Mouse (Mus musculus) liver, embryonic 11.5 days (tissue): ENCODE data around the gene Ugt1a2. TPM values are rescaled to one million over a fixed set of nuclear protein-coding genes. Genes with fewer than 3 reads are reported as not detected.

Experiments used
- ATAC-seq: fragments of 200-750 bp; cut with Nextera tagmentation; replicated peaks from 2 replicates; pipeline ENCODE4 v1.8.0; 2017; ENCODE audit warnings: moderate number of reproducible peaks, mild to moderate bottlenecking, moderate TSS enrichment, moderate library complexity; ENCODE audit not compliant: low FRiP score
- DNase-seq: peaks from one replicate; pipeline ENCODE4 v3.0.0-alpha.2; 2017; ENCODE audit warnings: low spot score
- H3K27ac ChIP-seq: fragments of 300-500 bp; sonication (generic); 2 replicates; pipeline ENCODE4 v1.5.1; 2014; ENCODE audit warnings: mild to moderate bottlenecking, low read depth, low read length, control low read depth
- H3K27me3 ChIP-seq: fragments of 300-500 bp; sonication (generic); replicated peaks from 2 replicates; pipeline ENCODE4 v1.6.1; 2014; ENCODE audit warnings: low read length, mixed read lengths; ENCODE audit not compliant: control insufficient read depth, insufficient read depth
- H3K36me3 ChIP-seq: fragments of 300-500 bp; sonication (generic); 2 replicates; pipeline ENCODE4 v1.6.1; 2014; ENCODE audit warnings: mild to moderate bottlenecking, low read length, moderate library complexity, mixed read lengths; ENCODE audit not compliant: control insufficient read depth, insufficient read depth
- H3K4me1 ChIP-seq: fragments of 300-500 bp; sonication (generic); replicated peaks from 2 replicates; pipeline ENCODE4 v1.6.1; 2014; ENCODE audit warnings: low read length, mixed read lengths; ENCODE audit not compliant: control insufficient read depth, insufficient read depth
- H3K4me2 ChIP-seq: fragments of 300-500 bp; sonication (generic); 2 replicates; pipeline ENCODE4 v1.6.1; 2014; ENCODE audit warnings: mild to moderate bottlenecking, control low read depth, moderate library complexity
- H3K4me3 ChIP-seq: fragments of 300-500 bp; sonication (generic); 2 replicates; pipeline ENCODE4 v1.5.1; 2014; ENCODE audit warnings: low read depth, low read length, control low read depth
- H3K9ac ChIP-seq: fragments of 300-500 bp; sonication (generic); 2 replicates; pipeline ENCODE4 v1.6.1; 2014; ENCODE audit warnings: low read depth, low read length, control low read depth
- H3K9me3 ChIP-seq: fragments of 300-500 bp; sonication (generic); 2 replicates; pipeline ENCODE4 v1.6.1; 2016; ENCODE audit warnings: low read length, inconsistent platforms, mixed read lengths; ENCODE audit not compliant: control insufficient read depth
- WGBS: fragments of 180-500 bp; shearing (Covaris S2); extraction: QIAGEN DNeasy Blood & Tissue Kit; methylation state at CpG from one replicate; pipeline ENCODE4 v1.1.7; 2014; 5-methylcytosine and 5-hydroxymethylcytosine counted together
- polyA plus RNA-seq: library from polyadenylated mRNA; unstranded; fragments of >200 nt; fragmentation: Nextera tagmentation; extraction: Ambion mirVana; gene quantifications from 2 replicates; pipeline ENCODE4 v1.2.1, GENCODE M21; 2014

Gene Ugt1a2
- polyA plus RNA-seq, 1 experiment from 2014 or later: not detected

DNA sequence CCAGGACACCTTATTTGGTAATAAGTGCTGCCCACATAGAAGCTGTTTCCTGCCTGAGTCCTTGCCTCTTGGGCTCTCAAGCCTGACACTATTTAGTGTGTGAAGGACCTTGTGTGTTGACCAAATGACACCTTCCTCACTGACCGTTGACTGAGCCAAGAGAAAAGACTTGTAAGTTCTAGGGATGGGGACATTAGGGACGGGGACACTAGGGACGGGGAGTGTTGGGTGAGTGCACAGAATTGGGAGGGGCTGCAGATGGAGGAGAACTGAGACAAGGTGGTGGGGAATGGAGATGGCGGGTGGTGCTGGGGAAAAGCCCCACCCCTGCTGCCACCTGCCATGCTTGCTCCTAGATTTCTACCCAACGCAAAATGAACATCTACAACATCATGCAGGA is 29.6 kb downstream of the Ugt1a2 start:
- Histone ChIP-seq H3K27me3 (no peaks in the 10 kb centered on the region), H3K9me3 (peaks cover 93% of the 10 kb centered on the region), H3K4me3 (no peak overlapping the region), H3K36me3 (no peaks in the 10 kb centered on the region), H3K9ac (no peak overlapping the region), H3K4me1 (no peaks in the 10 kb centered on the region), H3K27ac (no peak overlapping the region), H3K4me2 (no peak overlapping the region)
- ATAC-seq (no peak), DNase-seq (no peak)
- 73% methylated on average over 5 of the region's 5 CpGs for whole genome bisulfite sequencing

DNA sequence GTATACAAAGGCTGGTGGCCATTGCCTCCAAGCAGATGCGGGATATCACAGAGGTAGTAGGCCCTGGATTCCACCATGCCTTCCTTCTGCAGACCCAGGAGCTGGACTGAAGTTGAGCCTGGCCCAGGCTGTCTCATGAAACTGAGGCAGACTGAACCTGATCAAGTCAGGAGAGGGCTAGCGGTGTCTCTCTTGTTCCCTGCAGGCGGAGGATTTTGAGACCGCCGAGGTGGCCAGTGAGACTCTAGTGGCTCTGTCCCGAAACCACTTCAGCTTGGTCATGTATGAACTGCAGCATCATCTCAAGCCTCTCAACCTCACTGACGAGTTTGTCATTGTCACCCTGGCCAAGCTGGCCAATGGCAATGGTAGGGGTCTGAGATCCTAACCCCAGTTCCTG is 30.0 kb downstream of the Ugt1a2 start:
- H3K9me3 ChIP-seq: peaks cover 95% of the 10 kb centered on the region
- H3K9ac ChIP-seq: no peak overlapping the region
- H3K36me3 ChIP-seq: no peaks in the 10 kb centered on the region
- no peak overlapping the region for H3K4me3 ChIP-seq
- H3K4me2 ChIP-seq: no peak overlapping the region
- 68% methylated on average over 7 of the region's 7 CpGs for WGBS
- ATAC-seq: no peak
- no peaks in the 10 kb centered on the region for H3K27me3 ChIP-seq
- no peaks in the 10 kb centered on the region for H3K4me1 ChIP-seq
- no peak overlapping the region for H3K27ac ChIP-seq
- no peak for DNase-seq

DNA sequence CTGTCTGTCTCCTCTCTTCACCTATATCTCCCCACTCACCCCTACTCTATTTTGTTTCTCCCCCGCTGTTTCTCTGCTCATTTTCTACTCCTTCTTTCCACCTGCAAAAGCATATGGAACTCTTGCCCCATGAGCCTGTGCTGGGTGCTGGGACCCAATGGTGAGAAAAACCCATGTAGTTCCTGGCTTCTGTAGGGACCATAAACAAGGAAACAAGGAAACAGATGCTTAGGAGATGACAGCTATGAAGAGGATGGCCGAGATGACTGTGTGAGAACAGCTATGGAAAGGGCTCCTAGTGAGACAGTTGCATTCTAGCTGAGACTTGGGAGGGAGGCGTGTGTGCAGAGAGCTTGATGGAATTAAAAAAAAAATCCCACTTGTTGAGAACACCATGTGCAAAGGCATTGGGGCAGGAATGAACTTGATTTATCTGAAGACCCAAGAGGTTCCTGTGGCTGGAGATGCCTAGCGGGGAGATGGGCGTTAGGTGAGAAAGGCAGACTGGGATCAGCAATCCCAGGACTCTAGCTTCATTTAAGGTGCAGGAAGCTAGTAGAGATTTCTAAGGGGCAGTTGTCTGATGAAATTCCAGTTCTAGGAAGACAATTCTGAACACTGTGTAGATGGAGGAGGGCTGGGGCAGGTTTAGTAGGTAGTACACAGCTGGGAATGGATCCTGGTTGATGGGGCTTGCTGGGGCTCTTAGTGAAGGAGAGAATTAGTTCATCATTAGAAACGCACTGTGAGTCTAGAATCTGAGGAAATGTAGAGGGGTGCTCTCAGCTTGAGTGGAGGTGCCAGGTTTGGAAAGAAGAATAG is 30.8 kb downstream of the Ugt1a2 start:
- no peak overlapping the region for H3K27ac ChIP-seq
- H3K9me3 ChIP-seq: peaks cover 95% of the 10 kb centered on the region
- H3K4me2 ChIP-seq: no peak overlapping the region
- ATAC-seq: no peak
- no peak overlapping the region for H3K4me3 ChIP-seq
- H3K27me3 ChIP-seq: no peaks in the 10 kb centered on the region
- no peak for DNase-seq
- no peaks in the 10 kb centered on the region for H3K36me3 ChIP-seq
- H3K9ac ChIP-seq: no peak overlapping the region
- no peaks in the 10 kb centered on the region for H3K4me1 ChIP-seq
- WGBS: 67% methylated on average over 6 of the region's 6 CpGs

DNA sequence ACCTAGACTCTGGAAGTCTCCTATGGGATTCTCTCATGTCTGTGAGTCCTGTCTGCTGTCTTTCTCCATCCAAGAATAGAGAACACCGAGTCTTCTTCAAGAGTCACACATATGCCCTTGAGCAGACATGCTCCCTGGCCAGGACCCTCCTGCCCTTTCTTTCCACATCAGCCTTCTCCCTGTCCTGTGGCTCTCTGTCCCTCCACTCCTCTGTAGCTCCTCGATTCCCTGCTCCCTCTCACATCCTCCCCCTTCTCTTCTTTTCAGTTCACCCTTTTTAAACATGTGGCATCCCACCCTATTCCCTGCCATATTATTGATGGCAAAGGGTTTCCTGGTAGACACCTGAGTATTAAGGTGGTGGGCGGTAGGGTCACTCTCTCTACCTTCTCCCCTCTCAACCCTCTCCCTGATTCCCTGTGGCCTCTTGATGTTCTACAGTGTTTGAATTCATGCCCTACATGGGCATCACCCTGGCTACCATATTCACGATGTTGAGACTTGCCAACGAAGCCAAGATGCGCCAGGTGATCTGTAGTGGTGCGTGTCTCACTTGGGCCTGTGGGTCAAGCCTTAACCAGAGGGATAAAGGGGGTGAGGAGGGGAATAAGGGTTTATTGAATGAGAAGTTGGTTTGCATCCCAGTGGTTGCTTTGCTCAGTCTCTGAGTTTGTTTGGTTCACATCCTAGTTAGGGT is 31.6 kb downstream of the Ugt1a2 start:
- 61% methylated on average over 7 of the region's 7 CpGs for WGBS
- Histone ChIP-seq H3K9me3 (peaks cover 92% of the 10 kb centered on the region), H3K36me3 (no peaks in the 10 kb centered on the region), H3K4me1 (no peaks in the 10 kb centered on the region), H3K27ac (no peak overlapping the region), H3K4me2 (no peak overlapping the region), H3K27me3 (no peaks in the 10 kb centered on the region), H3K9ac (no peak overlapping the region), H3K4me3 (no peak overlapping the region)
- no peak for ATAC-seq
- no peak for DNase-seq

DNA sequence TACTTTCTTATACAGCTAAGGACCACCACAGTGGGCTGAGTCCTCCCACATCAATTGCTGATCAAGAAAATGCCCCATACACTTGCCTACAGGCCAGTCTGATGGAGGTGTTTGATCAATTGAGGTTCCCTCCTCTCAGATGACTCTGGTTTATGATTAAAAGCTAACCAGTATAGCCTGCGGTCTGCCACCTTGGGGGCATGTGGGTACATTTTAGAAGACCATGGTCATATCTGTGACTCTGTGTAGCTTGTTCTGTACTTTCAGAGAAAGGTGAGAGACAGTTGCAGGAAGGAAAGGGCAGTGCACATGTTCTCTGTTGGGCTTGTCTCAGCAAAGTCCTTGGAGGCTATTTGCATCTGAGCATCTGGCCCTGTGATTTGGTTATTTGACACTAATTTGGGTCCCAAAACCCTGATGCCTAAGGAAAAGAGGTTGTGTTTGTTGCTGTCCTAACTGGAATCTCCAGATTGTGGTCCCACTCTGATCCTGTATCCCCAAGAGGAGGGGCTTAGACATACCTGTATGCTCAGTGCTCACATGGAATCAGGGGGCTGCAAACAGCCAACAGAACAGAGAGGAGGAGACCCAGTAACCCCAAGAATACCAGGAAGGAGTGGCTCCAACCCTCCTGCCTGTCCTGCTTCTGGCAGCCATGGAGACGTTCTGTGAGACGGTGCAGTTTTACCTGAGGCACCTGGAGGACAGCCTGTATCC is 32.4 kb downstream of the Ugt1a2 start:
- peaks cover 94% of the 10 kb centered on the region for H3K9me3 ChIP-seq
- H3K27ac ChIP-seq: no peak overlapping the region
- no peak overlapping the region for H3K4me2 ChIP-seq
- DNase-seq (no peak), ATAC-seq (no peak)
- no peak overlapping the region for H3K9ac ChIP-seq
- H3K4me3 ChIP-seq: no peak overlapping the region
- H3K36me3 ChIP-seq: no peaks in the 10 kb centered on the region
- WGBS: 48% methylated on average over 3 of the region's 3 CpGs
- no peaks in the 10 kb centered on the region for H3K27me3 ChIP-seq
- no peaks in the 10 kb centered on the region for H3K4me1 ChIP-seq

DNA sequence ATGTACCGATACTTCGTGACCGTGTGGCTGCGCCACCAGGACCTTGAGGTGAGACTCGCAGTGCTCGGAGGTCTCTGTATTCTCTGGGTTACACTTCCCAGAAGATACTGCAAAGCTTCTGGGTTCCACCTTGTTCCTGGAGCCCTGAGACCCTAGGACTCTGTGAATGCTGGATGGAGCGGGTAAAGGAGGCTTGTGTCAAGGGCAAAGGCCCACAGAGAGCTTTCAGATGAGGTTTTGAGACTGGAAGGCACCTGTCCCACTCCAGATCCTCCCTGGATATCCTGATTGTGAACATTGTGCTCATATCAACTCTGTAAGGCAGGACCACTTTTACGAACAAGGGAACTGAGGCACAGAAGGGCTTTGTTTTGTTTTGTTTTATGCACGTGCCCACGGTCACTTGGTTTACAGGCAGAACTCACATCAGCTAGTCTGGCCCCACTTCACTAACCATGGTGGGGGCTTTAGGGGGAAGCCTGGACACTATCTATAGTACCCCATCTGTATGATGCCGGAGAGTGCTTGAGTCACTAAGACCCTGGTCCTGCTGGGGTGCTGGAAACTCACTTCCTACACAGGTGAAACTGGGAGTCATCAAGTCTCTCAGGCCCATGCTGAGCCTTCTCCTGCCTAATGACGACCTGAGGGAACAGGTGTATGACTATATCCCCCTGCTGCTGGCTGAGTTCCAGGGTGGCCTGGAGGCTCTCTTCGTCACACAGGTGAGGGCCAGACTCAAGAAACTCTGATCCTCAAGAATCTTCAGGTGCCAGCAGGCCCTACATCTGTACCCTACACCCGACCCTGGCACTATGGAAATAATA is 33.2 kb downstream of the Ugt1a2 start:
- Histone ChIP-seq H3K27ac (no peak overlapping the region), H3K4me3 (no peak overlapping the region), H3K9ac (no peak overlapping the region), H3K4me2 (no peak overlapping the region), H3K27me3 (no peaks in the 10 kb centered on the region), H3K9me3 (peaks cover 94% of the 10 kb centered on the region), H3K36me3 (no peaks in the 10 kb centered on the region), H3K4me1 (no peaks in the 10 kb centered on the region)
- ATAC-seq: no peak
- no peak for DNase-seq
- WGBS: 65% methylated on average over 14 of the region's 14 CpGs

DNA sequence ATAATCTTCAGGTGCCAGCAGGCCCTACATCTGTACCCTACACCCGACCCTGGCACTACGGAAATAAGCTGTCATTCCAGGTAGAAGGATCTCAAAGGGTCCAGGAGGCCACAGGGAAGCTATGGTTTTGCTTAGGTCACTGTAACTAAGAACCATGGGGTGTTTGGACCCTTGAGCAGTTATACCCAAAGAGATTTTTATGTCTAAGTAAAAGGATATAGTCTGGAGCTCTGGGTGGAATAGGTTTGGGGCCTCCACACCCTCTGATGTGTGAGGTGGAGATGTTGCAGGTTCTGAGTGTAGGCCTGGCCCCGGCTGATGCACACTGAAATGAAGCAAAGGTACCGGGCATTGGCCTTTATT is 33.8 kb downstream of the Ugt1a2 start:
- 60% methylated on average over 4 of the region's 4 CpGs for WGBS
- Histone ChIP-seq H3K9me3 (peaks cover 94% of the 10 kb centered on the region), H3K9ac (no peak overlapping the region), H3K27ac (no peak overlapping the region), H3K4me1 (no peaks in the 10 kb centered on the region), H3K4me2 (no peak overlapping the region), H3K4me3 (no peak overlapping the region), H3K27me3 (no peaks in the 10 kb centered on the region), H3K36me3 (no peaks in the 10 kb centered on the region)
- no peak for ATAC-seq
- DNase-seq: no peak

DNA sequence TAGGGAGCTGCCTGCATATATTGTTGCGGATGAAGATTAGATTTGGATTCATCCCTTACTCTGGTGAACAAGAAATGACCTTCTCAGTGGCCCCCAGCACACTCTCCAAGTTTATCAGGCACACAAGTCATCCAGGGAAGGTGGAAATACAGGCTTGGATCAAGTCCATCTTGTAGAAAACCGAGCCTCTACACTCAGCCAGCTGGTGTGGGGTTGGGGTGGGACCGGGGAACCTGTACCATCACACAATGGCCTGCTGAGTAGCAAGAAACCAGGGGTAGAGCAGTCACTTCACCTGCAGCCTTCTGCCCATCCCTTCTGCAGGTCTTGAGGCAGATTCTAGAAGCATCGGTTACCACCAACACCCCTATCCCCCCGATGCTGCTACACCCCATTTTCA is 34.2 kb downstream of the Ugt1a2 start:
- no peak overlapping the region for H3K4me2 ChIP-seq
- no peaks in the 10 kb centered on the region for H3K36me3 ChIP-seq
- H3K4me1 ChIP-seq: no peaks in the 10 kb centered on the region
- no peak overlapping the region for H3K27ac ChIP-seq
- no peak for DNase-seq
- 39% methylated on average over 5 of the region's 5 CpGs for WGBS
- no peak overlapping the region for H3K9ac ChIP-seq
- no peak overlapping the region for H3K4me3 ChIP-seq
- no peak for ATAC-seq
- peaks cover 94% of the 10 kb centered on the region for H3K9me3 ChIP-seq
- H3K27me3 ChIP-seq: no peaks in the 10 kb centered on the region
